Mouse (Mus musculus) neural tube, embryonic 15.5 days (tissue): ENCODE data around the gene Mfrp. TPM values are rescaled to one million over a fixed set of nuclear protein-coding genes. Genes with fewer than 3 reads are reported as not detected.
A peak's percentile ranks its signal among the peaks of the same experiment; 100 is the strongest.

ENCODE experiments used
- ATAC-seq: fragments of 200-750 bp; cut with Nextera tagmentation; 2 replicates; pipeline ENCODE4 v1.8.0; 2017; ENCODE audit warnings: mild to moderate bottlenecking, moderate TSS enrichment, moderate library complexity; ENCODE audit not compliant: low FRiP score
- H3K27ac ChIP-seq: fragments of 300-500 bp; sonication (generic); replicated peaks from 2 replicates; pipeline ENCODE4 v1.5.1; 2015; ENCODE audit warnings: mild to moderate bottlenecking, inconsistent platforms
- H3K27me3 ChIP-seq: fragments of 300-500 bp; sonication (generic); replicated peaks from 2 replicates; pipeline ENCODE4 v1.6.1; 2015; ENCODE audit warnings: inconsistent platforms
- H3K36me3 ChIP-seq: fragments of 300-500 bp; sonication (generic); 2 replicates; pipeline ENCODE4 v1.6.1; 2015; ENCODE audit warnings: inconsistent platforms
- H3K4me1 ChIP-seq: fragments of 300-500 bp; sonication (generic); 2 replicates; pipeline ENCODE4 v1.6.1; 2015; ENCODE audit warnings: inconsistent platforms
- H3K4me2 ChIP-seq: fragments of 300-500 bp; sonication (generic); 2 replicates; pipeline ENCODE4 v1.6.1; 2015; ENCODE audit warnings: inconsistent platforms, mild to moderate bottlenecking, moderate library complexity
- H3K4me3 ChIP-seq: fragments of 300-500 bp; sonication (generic); replicated peaks from 2 replicates; pipeline ENCODE4 v1.5.1; 2015; ENCODE audit warnings: mild to moderate bottlenecking, inconsistent platforms
- H3K9ac ChIP-seq: fragments of 300-500 bp; sonication (generic); replicated peaks from 2 replicates; pipeline ENCODE4 v1.6.1; 2015; ENCODE audit warnings: mild to moderate bottlenecking, inconsistent platforms
- H3K9me3 ChIP-seq: fragments of 300-500 bp; sonication (generic); replicated peaks from 2 replicates; pipeline ENCODE4 v1.6.1; 2016; ENCODE audit warnings: inconsistent platforms
- WGBS: fragments of 180-500 bp; shearing (Covaris S2); methylation state at CpG from one replicate; pipeline ENCODE4 v1.1.7; 2015; ENCODE audit warnings: mixed read lengths; 5-methylcytosine and 5-hydroxymethylcytosine counted together
- polyA plus RNA-seq: library from polyadenylated mRNA; unstranded; fragments of >200 nt; fragmentation: Nextera tagmentation; extraction: Ambion mirVana; gene quantifications from 2 replicates; pipeline ENCODE4 v1.2.1, GENCODE M21; 2015

Gene Mfrp
- polyA plus RNA-seq, 1 experiment from 2014 or later, result 0.28 TPM

DNA sequence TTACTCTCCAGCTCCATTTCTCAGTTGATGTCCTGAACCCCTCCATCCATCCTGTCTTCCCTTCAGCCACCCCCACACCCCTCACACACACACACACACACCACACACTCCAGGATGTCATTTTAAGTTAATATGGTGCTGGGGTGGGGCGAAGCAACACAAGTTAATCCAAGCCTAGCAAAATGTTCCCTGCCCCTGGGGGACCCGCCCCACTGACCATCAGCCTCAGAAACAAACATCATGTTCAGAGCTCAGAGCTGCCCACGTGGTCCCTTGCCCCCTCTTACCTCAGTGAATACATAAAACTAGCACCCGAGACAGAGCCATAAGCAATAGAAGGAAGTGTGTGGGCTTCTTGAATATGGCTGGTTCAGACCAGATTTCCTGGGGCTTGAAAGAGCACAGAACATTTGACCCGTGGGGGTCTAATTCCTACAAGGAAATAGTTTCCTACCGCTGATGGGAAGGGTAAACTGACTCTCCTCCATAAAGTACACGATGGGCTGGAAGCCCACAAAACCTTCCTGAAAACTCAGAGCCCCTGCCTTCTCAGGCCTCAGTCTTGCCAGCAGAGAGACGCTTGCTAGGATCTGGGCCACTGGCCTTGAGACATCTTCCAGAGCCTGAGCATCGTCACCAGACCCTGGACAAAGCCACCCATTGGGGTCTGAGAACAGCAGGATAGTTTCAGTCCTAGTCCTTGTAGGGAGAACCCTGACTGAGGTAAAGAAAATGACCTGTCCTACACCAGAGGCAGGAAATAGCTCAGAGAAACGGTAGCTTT lies 21.3 kb upstream of the Mfrp start:
- 78% methylated on average over 10 of the region's 10 CpGs for WGBS
- Histone ChIP-seq H3K36me3 (no peaks in the 10 kb centered on the region), H3K4me2 (no peak overlapping the region), H3K27me3 (peaks cover 9% of the 10 kb centered on the region), H3K9me3 (no peaks in the 10 kb centered on the region), H3K27ac (no peak overlapping the region), H3K4me1 (peaks cover 43% of the 10 kb centered on the region), H3K9ac (no peak overlapping the region), H3K4me3 (no peak overlapping the region)
- no peak for ATAC-seq

DNA sequence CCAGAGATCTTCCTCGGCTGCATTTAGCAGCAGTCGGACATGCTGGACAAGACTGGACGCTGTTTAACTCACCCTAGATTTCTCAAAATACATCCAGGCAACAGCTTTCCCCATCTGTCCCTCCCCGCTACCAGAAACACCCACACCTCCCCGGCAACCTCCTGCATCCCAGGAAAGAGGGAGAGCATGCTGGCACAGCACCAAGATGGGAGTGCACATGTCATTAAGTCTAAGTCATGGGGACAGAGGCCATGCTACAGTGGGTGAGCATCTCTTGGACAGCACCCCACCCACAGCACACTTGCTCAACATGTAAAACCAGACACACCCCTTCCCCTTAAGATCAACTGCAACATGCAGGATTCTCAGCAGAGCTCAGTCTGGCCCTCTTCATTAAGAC lies 20.6 kb upstream of the Mfrp start:
- H3K4me1 ChIP-seq, result peaks cover 50% of the 10 kb centered on the region
- H3K36me3 ChIP-seq, result no peaks in the 10 kb centered on the region
- H3K4me3 ChIP-seq, result no peak overlapping the region
- H3K9ac ChIP-seq, result no peak overlapping the region
- H3K4me2 ChIP-seq, result no peak overlapping the region
- H3K9me3 ChIP-seq, result no peaks in the 10 kb centered on the region
- ATAC-seq, result no peak
- WGBS, result 63% methylated on average over 5 of the region's 5 CpGs
- H3K27me3 ChIP-seq, result peaks cover 14% of the 10 kb centered on the region
- H3K27ac ChIP-seq, result no peak overlapping the region

DNA sequence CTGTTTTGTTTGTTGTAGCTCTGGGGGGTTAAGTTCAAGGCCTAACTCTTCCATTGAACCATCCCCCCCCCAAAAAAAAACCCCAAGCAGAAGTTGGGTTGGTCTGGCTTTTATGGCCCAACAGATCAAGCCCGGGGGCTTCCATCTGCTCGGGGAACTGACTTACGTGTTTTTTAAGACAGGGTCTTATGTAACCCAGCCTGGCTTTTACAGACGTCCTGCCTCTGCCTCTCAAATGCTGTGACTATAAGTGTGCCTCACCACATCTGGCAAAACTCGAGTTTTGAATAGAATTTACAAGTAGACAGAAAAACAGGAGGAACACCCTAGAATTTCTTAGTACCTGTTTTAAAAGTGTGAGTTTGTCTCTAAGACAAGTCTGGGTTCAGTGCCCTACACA lies 19.9 kb upstream of the Mfrp start:
- peaks cover 54% of the 10 kb centered on the region for H3K4me1 ChIP-seq
- no peak overlapping the region for H3K27ac ChIP-seq
- 67% methylated on average over 5 of the region's 5 CpGs for WGBS
- peaks cover 19% of the 10 kb centered on the region for H3K27me3 ChIP-seq
- ATAC-seq, result no peak
- H3K4me3 ChIP-seq, result no peak overlapping the region
- no peak overlapping the region for H3K9ac ChIP-seq
- H3K36me3 ChIP-seq, result no peaks in the 10 kb centered on the region
- no peak overlapping the region for H3K4me2 ChIP-seq
- H3K9me3 ChIP-seq, result no peaks in the 10 kb centered on the region

GRCm38 (mm10) chr9:44082266-44082665 lies 19.3 kb upstream of the Mfrp start:
- Histone ChIP-seq H3K36me3 (no peaks in the 10 kb centered on the region), H3K4me3 (no peak overlapping the region), H3K27me3 (peaks cover 19% of the 10 kb centered on the region), H3K4me2 (no peak overlapping the region), H3K4me1 (peaks cover 49% of the 10 kb centered on the region), H3K27ac (no peak overlapping the region), H3K9me3 (no peaks in the 10 kb centered on the region), H3K9ac (no peak overlapping the region)
- WGBS, result 84% methylated on average over 5 of the region's 5 CpGs
- no peak for ATAC-seq

- peaks cover 27% of the 10 kb centered on the region for H3K27me3 ChIP-seq
- peak overlapping the region; percentile 60 for H3K9ac ChIP-seq
- 10% methylated on average over 23 of the region's 23 CpGs for WGBS
- peak overlapping the region; percentile 100 for H3K4me2 ChIP-seq
- no peak overlapping the region for H3K27ac ChIP-seq
- H3K9me3 ChIP-seq, result no peaks in the 10 kb centered on the region
- no peaks in the 10 kb centered on the region for H3K36me3 ChIP-seq
- H3K4me1 ChIP-seq, result peaks cover 47% of the 10 kb centered on the region
- H3K4me3 ChIP-seq, result peak overlapping the region; percentile 57
- no peak for ATAC-seq
Observed at GRCm38 (mm10) chr9:44083392-44084121, 18.0 kb upstream of the Mfrp start.

DNA sequence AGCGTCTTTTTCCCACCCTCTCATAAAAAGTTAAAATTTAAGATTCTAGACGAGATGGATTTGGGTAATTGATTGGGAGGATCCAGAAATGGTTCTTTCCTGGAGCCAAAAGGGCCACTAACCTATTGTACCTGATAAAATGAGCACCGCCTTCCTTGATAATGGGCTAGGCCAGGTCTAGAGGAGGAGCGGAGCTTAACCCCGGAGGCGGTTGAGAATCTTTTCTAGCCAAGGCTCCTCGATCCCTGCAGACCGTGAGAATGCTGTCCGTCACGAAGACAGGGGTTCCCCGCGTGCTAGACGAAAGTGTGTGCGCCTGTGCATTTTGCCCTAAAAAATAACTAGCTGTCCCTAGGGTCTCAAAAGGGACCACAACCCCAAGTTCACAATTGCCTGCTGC lies 17.3 kb upstream of the Mfrp start:
- Histone ChIP-seq H3K36me3 (no peaks in the 10 kb centered on the region), H3K4me1 (peaks cover 42% of the 10 kb centered on the region), H3K9me3 (no peaks in the 10 kb centered on the region), H3K4me2 (peak overlapping the region; percentile 100), H3K4me3 (peak overlapping the region; percentile 57), H3K9ac (peak overlapping the region; percentile 60), H3K27ac (no peak overlapping the region), H3K27me3 (peaks cover 27% of the 10 kb centered on the region)
- 3% methylated on average over 14 of the region's 14 CpGs for WGBS
- 0 out of 2 replicates have a peak, but pooled peaks have one; percentile 19 for ATAC-seq

DNA sequence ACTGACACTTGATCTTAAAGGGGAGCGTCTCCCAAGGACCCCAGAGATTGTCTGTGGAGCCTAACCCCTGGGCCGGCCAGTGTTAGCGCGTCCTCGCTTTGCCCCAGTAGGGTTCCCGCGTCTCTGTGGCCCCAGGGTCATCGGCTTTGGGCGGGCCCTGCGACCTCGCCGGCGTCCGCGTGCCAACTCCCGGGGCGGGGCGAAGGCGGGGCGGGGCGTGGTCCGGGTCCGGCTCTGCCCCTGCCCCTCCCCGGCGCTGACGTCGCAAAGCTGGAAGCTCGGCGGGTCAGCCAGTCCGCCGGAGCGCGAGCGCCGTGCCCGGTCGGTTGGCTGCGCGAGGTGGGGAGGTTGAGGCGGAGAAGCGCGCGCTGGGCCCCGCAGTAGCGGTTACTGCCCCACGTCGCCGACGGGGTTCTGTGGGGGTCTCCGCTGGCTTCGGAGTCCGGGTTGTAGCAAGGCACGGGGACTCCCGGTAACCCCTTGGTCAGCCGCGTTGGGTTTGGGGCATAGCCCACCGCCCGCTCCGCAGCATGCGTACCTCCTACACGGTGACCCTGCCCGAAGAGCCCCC lies 16.8 kb upstream of the Mfrp start:
- H3K36me3 ChIP-seq, result no peaks in the 10 kb centered on the region
- peak; percentile 72 for ATAC-seq
- H3K4me3 ChIP-seq, result peak overlapping the region; percentile 57
- H3K4me1 ChIP-seq, result peaks cover 39% of the 10 kb centered on the region
- H3K27me3 ChIP-seq, result peaks cover 27% of the 10 kb centered on the region
- H3K4me2 ChIP-seq, result peak overlapping the region; percentile 100
- under 1% methylated on average over 62 of the region's 62 CpGs for WGBS
- H3K27ac ChIP-seq, result no peak overlapping the region
- peak overlapping the region; percentile 60 for H3K9ac ChIP-seq
- H3K9me3 ChIP-seq, result no peaks in the 10 kb centered on the region

DNA sequence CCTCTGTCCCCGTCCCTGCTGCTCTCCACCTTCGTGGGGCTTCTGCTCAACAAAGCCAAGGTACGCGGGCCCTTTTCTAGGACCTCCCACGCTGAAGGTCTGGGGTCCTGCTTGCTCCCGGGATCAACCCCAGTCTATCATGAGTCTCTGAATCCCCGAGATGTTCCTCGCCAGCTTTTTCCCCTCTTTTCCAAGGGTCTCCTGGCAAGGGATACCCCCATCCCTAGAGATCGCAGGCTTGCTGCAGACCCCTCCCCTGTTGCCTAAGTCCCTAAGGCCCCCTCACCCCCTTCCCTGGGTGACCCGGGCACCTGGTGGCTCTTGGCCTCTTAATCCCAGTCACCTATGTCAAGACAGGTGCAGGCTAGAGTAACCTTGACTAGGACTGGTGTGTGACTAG lies 16.3 kb upstream of the Mfrp start:
- WGBS, result 2% methylated on average over 10 of the region's 10 CpGs
- Histone ChIP-seq H3K36me3 (no peaks in the 10 kb centered on the region), H3K27ac (no peak overlapping the region), H3K27me3 (peaks cover 25% of the 10 kb centered on the region), H3K9me3 (no peaks in the 10 kb centered on the region), H3K4me1 (peaks cover 38% of the 10 kb centered on the region), H3K4me2 (peak overlapping the region; percentile 100), H3K4me3 (peak overlapping the region; percentile 57), H3K9ac (peak overlapping the region; percentile 60)
- ATAC-seq, result 0 out of 2 replicates have a peak, but pooled peaks have one; percentile 6

- Histone ChIP-seq H3K4me1 (peaks cover 38% of the 10 kb centered on the region), H3K27me3 (peaks cover 25% of the 10 kb centered on the region), H3K27ac (no peak overlapping the region), H3K36me3 (peaks cover 2% of the 10 kb centered on the region; the same call in 1 of the 2 replicates), H3K9ac (no peak overlapping the region), H3K4me2 (peak overlapping the region; percentile 100), H3K9me3 (no peaks in the 10 kb centered on the region), H3K4me3 (no peak overlapping the region)
- WGBS, result 68% methylated on average over 15 of the region's 15 CpGs
- no peak for ATAC-seq
Observed at GRCm38 (mm10) chr9:44085741-44086665, 15.5 kb upstream of the Mfrp start.

GRCm38 (mm10) chr9:44086960-44087359 lies 14.6 kb upstream of the Mfrp start:
- WGBS, result 56% methylated on average over 10 of the region's 10 CpGs
- H3K9me3 ChIP-seq, result no peaks in the 10 kb centered on the region
- peaks cover 25% of the 10 kb centered on the region for H3K27me3 ChIP-seq
- no peak for ATAC-seq
- peaks cover 38% of the 10 kb centered on the region for H3K4me1 ChIP-seq
- H3K9ac ChIP-seq, result no peak overlapping the region
- H3K36me3 ChIP-seq, result peaks cover 7% of the 10 kb centered on the region; the same call in 1 of the 2 replicates
- no peak overlapping the region for H3K27ac ChIP-seq
- H3K4me2 ChIP-seq, result no peak overlapping the region
- H3K4me3 ChIP-seq, result no peak overlapping the region
